Mouse (Mus musculus) left cerebral cortex, adult 18-20 months (tissue): Measurements from ENCODE around the gene Rrp15. TPM values are rescaled to one million over a fixed set of nuclear protein-coding genes. Genes with fewer than 3 reads are reported as not detected.

Source experiments
- DNase-seq, 2 experiments: peaks; one replicate each; pipeline ENCODE4 v3.0.0; 2021 to 2022; ENCODE audit warnings: low spot score in 2 of 2, mixed read lengths in 1 of 2
- total RNA-seq, 2 experiments: library from RNA; stranded (reverse); gene quantifications; 2 replicates each; pipeline ENCODE4 v1.2.3; 2021

The Rrp15 gene
- total RNA-seq, 2 experiments from 2014 or later, result 12.9 to 13.3 TPM

GRCm38 (mm10) chr1:186714980-186715896, 33.9 kb downstream of the Rrp15 start:
- no peak for DNase-seq

GRCm38 (mm10) chr1:186714215-186714614, 34.9 kb downstream of the Rrp15 start:
- no peak for DNase-seq

- DNase-seq, result peak; percentile 46 to 65
Observed at GRCm38 (mm10) chr1:186712802-186713471, 36.2 kb downstream of the Rrp15 start.

GRCm38 (mm10) chr1:186705915-186706248, 43.3 kb downstream of the Rrp15 start, which contains the start of gene Tgfb2:
Gene Tgfb2, minus strand, starts transcription at chr1:186705989.
- DNase-seq, result peak; percentile 20 to 30

- peak; percentile 30 to 56 for DNase-seq
Observed at GRCm38 (mm10) chr1:186705203-186705914, 43.8 kb downstream of the Rrp15 start.

- DNase-seq, result peak in 1 of 2 experiments; percentile 27
Observed at GRCm38 (mm10) chr1:186703980-186704701, 45.0 kb downstream of the Rrp15 start.

GRCm38 (mm10) chr1:186703256-186703979, 45.7 kb downstream of the Rrp15 start:
- no peak for DNase-seq

- no peak for DNase-seq
Observed at GRCm38 (mm10) chr1:186702391-186703255, 46.5 kb downstream of the Rrp15 start.

GRCm38 (mm10) chr1:186701206-186701905, 47.8 kb downstream of the Rrp15 start:
- DNase-seq, result no peak

GRCm38 (mm10) chr1:186700496-186700895, 48.7 kb downstream of the Rrp15 start:
- DNase-seq, result no peak

GRCm38 (mm10) chr1:186698583-186699338, 50.4 kb downstream of the Rrp15 start:
- DNase-seq, result no peak

- no peak for DNase-seq
Observed at GRCm38 (mm10) chr1:186696231-186696630, 52.9 kb downstream of the Rrp15 start.

GRCm38 (mm10) chr1:186695361-186695760, 53.8 kb downstream of the Rrp15 start:
- DNase-seq, result no peak

GRCm38 (mm10) chr1:186692370-186692769, 56.8 kb downstream of the Rrp15 start:
- DNase-seq, result no peak

- no peak for DNase-seq
Observed at GRCm38 (mm10) chr1:186691708-186692107, 57.5 kb downstream of the Rrp15 start.

- no peak for DNase-seq
Observed at GRCm38 (mm10) chr1:186684041-186684440, 65.1 kb downstream of the Rrp15 start.

GRCm38 (mm10) chr1:186682606-186683005, 66.6 kb downstream of the Rrp15 start:
- no peak for DNase-seq

- no peak for DNase-seq
Observed at GRCm38 (mm10) chr1:186677614-186678013, 71.5 kb downstream of the Rrp15 start.
